Mouse (Mus musculus) left cerebral cortex, adult 11 months (tissue): Measurements from ENCODE around the gene Chn2.

Experiments
- DNase-seq: peaks from one replicate; pipeline ENCODE4 v3.0.0; 2022; ENCODE audit warnings: low spot score

Gene Chn2

DNA sequence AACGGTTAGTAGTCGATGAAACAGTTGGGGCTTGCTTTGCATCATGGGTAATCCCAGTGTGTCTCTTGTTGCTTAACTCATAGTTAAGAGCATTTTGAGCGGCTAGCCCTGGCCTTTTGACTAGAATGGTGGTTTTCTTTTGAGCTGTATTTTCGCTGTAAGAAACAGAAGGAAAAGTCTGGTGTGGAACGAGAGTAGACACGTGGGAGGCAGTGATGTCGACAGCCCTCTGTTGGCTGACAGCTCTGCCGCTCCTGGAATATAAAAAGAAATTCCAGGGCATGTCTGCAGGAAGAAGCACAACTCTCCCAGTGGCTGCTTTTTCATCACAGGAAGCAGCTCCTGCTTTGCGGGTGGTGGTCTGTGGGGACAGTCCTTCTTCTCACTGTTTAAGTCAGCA, 202.9 kb downstream of the Chn2 start:
- DNase-seq, result peak; percentile 55

GRCm38 (mm10) chr6:54248354-54249252, 209.2 kb downstream of the Chn2 start:
- DNase-seq, result no peak

- DNase-seq, result no peak
Measured at GRCm38 (mm10) chr6:54251401-54252191, 212.2 kb downstream of the Chn2 start.

DNA sequence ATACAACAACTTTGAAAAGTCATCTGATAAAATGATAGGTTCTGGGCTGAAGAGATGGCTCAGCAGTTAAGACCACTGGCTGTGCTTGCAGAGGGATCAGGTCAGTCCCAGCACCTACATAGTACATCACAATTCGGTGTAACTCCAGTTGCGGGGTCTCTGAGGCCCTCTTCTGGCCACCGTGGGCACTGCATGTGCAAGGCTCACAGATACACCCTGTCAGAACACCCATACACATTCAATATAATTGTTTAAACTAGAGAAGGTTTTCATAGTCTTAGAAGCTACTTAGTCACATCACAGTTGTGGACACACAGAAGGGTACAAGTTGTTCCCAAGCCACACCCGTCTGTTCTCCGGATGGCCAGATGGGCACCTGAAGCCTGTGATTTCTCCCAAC, 213.9 kb downstream of the Chn2 start:
- DNase-seq, result no peak

DNA sequence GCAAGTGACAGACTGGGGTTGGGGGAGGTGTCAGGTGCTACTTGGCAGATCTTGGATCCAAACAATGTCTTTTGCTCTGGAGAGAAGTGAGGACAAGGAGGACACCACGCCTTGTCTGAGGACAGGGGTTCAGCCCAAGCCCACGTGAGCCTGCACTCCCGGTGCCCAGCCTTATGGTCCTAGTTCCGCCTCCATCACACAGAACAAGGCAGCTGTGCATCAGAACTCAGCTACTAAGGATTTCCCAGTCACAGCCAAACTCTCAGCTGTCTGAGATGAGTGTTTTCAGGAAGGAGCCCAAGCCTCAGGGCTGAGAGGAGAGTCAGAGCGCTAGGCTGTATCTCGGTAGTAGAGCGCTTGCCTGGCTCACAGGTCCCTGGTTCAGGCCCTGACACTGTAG, 214.5 kb downstream of the Chn2 start:
- DNase-seq, result no peak

GRCm38 (mm10) chr6:54254759-54255158, 215.4 kb downstream of the Chn2 start:
- DNase-seq, result no peak

GRCm38 (mm10) chr6:54255321-54255720, 216.0 kb downstream of the Chn2 start:
- no peak for DNase-seq

- no peak for DNase-seq
Measured at GRCm38 (mm10) chr6:54256397-54256796, 217.0 kb downstream of the Chn2 start.

DNA sequence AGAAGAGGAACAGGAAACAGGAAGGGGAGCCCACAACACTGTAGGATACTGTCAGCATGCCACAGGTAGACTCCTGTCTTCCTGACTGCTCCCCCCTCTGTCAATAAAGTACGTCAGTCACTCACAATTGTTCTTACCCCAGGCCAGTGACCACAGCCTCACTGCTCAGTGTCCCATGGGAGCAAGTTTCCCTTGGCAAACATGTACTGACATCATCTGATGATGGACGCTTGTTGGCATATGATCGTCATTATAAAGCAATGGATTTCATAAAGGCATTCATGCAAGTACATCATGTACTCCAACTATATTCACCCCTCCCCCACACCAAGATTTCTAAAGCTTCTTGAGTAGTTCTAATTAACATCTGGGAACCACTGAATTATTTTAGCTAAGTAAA, 218.2 kb downstream of the Chn2 start:
- DNase-seq, result no peak

DNA sequence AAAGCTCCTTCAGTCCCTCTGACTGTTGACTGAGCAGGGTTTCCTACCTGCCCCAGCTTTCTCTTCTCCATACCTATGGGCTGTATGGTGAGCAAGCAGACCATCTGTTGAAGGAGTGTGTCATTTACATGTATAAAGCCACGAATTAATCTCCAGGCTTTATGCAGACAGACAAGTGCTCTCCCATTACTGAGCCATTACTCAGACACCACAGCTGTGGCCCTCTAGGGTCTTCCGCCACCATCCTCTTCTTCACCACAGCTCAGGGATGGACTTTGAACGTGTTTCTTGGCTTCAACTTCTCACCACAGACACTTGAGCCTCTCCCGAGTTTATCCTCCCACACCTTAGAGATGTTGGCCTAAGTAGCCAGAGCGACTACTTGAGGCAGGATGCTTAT, 219.1 kb downstream of the Chn2 start:
- DNase-seq, result no peak

- DNase-seq, result no peak
Measured at GRCm38 (mm10) chr6:54262732-54263131, 223.4 kb downstream of the Chn2 start.

DNA sequence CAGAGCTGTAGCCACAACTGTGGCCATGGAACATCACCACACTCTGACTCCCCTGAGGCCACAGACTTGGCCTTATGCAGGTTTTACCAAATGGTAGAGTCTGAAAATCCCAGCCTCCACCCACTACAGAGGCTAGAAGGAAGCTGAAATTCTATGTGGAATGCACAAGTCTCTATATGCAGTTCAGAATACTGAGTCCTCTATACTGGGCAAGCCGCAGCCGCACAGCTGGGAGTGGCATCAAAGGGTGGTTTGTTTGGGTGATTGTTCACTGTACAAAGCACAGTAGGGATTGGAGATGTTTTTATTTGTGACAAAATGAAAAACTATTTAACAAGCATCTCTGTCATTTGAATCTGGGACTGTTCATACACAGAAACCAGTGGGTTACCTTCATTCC, 224.5 kb downstream of the Chn2 start:
- no peak for DNase-seq

DNA sequence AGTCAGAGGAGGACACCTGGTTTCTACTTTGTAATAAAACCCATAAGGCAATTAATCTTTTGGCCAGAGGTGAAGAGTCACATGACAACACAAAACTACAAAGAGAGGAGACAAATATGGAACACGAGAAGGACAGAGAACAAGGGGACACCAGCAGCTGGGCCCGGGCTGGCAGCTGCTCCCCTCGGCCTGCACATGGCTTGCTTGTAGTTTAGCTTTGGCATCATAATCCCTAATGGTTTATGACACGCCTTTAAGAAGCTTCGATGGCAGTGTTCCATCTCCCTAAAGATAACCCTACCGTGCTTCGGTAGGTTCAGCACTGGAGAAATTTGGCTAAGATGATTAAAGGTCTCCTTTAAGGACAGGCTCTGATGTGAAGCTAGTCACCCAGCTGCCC, 225.2 kb downstream of the Chn2 start:
- DNase-seq, result no peak

GRCm38 (mm10) chr6:54265384-54265783, 226.0 kb downstream of the Chn2 start:
- DNase-seq, result no peak

DNA sequence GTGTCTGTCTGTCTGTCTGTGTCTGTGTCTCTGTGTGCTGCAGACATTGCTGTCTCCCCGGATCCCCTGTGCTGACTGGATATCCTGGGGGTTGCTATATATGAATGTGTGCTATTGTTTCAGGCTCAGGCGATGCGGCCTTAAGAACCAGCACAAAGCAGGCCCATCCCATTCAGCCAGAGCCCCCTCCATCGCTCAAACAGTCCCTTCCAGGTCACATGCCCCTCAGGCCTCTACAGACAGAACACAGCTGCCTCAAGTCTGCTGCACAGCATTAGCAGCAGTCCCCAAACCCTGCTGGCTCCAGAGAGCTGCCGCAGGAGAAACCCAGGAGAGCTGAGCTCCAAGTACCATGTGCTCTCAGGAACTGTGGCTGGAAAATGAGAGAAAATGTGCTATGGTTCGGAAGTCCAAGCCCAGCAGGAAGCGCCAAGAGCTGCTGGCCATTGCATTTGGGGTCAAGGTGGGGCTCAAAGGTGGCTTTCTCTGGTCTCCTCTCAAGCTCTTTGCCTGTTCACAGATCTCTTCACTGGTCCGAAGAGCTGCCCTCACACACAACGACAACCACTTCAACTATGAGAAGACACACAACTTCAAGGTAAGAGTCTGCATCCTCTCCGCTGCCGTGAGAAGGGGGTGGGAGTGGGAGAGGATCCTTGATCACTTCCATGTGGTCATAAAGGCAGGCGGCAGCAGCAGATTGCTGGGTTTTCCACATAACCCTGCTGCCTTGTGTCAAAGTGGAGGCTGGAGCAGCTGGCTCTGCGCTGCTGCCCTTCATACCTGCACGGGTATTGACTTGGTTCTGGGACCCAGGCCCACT, 233.4 kb downstream of the Chn2 start:
- DNase-seq, result peak; percentile 45

DNA sequence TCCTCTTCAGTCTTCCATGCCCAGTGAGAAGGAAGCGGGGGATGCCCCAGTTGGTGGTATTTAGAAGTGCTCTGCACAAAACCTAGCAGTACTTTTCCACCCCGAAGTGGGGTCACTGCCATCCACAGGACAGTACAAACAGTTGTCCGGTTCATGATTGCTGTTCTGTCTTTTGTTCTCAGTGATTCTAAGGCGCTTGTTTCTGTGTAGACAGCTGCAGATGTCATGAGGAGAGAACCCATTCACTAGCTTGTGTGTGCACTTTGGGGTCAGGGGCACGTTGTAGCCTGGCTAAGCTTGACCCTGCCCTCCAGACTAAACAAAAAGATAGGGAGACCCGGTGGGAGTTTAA, 234.0 kb downstream of the Chn2 start:
- no peak for DNase-seq

- no peak for DNase-seq
Measured at GRCm38 (mm10) chr6:54277234-54277633, 237.9 kb downstream of the Chn2 start.

DNA sequence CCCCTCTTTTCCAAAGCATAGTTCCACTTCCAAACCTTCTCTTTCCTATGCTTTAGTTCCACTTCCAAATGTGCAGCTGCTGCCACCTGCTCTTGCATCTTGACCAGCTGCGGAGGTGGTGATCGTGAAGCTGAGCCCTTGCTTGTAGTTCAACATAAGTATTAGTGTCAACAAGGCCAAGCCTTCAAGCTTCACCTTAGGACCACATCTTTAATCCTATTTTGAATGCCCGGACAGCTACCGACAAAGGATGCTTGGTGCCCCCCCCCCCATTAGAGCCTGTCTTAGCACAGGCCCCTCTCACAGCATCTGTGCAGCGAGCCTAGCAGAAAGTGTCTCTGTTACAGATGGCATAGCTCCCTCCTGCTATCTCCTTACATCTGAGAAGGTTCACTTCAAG, 238.5 kb downstream of the Chn2 start:
- no peak for DNase-seq

DNA sequence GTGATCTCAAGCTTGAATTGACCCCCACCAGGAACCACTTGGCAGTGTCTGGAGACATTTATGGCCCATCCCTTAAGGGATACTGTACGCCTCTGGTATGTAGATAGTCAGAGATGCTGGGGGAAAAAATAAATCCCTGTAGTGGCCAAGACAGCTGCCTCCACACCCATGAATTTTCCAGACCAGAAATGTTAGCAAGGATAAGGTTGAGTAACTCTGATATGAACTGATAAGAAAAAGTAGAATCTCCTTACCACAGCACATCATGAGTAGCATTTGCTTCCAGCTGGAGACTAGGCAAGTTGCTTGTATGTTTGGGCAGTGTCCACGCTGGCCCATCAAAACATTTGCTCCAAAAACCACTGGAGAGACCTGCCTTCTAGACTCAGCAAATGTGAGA, 239.3 kb downstream of the Chn2 start:
- DNase-seq, result no peak

DNA sequence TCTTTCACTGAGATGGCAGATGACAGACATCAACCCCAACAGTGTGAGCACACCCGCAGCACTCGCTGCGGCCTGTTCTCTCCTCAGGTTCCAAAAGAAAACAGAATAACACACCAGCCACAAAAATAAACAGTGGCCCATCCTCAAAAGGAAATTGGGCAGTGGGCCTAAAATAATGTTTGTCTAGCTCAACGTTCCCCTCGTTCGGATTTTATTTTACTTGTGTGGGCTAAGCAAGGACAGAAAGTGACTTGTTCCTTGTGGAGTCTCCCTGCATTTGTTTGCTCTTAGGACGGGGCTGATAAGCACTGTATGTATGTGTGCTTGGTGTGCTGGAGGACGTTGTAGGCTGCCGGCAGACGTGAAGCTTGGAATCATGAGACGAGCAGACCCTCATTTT, 240.0 kb downstream of the Chn2 start:
- no peak for DNase-seq

- no peak for DNase-seq
Measured at GRCm38 (mm10) chr6:54280248-54280647, 240.9 kb downstream of the Chn2 start.

GRCm38 (mm10) chr6:54283299-54283698, 243.9 kb downstream of the Chn2 start:
- no peak for DNase-seq
